Mouse (Mus musculus): Measurements from ENCODE around the gene Stk32c. TPM values are rescaled to one million over a fixed set of nuclear protein-coding genes. Genes with fewer than 3 reads are reported as not detected.
A peak's percentile ranks its signal among the peaks of the same experiment; 100 is the strongest.

Gene Stk32c
- total RNA-seq, 2 experiments from 2014 or later, result 92.1 to 104 TPM

GRCm38 (mm10) chr7:139077283-139077682 is 135.8 kb downstream of the Stk32c start:
- DNase-seq (ENCODE audit: extremely low spot score in 1 of 2, low spot score in 1 of 2), result no peak

GRCm38 (mm10) chr7:139075054-139075794 is 137.9 kb downstream of the Stk32c start:
- DNase-seq (ENCODE audit: extremely low spot score in 1 of 2, low spot score in 1 of 2), result no peak

GRCm38 (mm10) chr7:139074189-139074588 is 138.9 kb downstream of the Stk32c start:
- no peak for DNase-seq (ENCODE audit: extremely low spot score in 1 of 2, low spot score in 1 of 2)

- DNase-seq (ENCODE audit: extremely low spot score in 1 of 2, low spot score in 1 of 2), result peak; percentile 76 to 93
These were observed 144.9 kb downstream of the Stk32c start for GRCm38 (mm10) chr7:139068182-139068623.

- no peak for DNase-seq (ENCODE audit: extremely low spot score in 1 of 2, low spot score in 1 of 2)
These were observed 149.7 kb downstream of the Stk32c start for GRCm38 (mm10) chr7:139063406-139063805.

Other genes with a start within 250 kb of the Stk32c start
- 10 to 100 TPM; 63.9 to 72.4 TPM for gene Dpysl4, start 127.3 kb downstream of the Stk32c start, total RNA-seq (2021)
- gene Lrrc27, start 319 bp downstream of the Stk32c start, total RNA-seq (2021), result 1 to 10 TPM; 6.1 to 6.8 TPM
- 10 to 100 TPM; 28.9 to 31.4 TPM for gene Pwwp2b, start 35.2 kb upstream of the Stk32c start, total RNA-seq (2021)
- gene Inpp5a, start 175.8 kb upstream of the Stk32c start, total RNA-seq (2021), result 10 to 100 TPM; 36.2 to 41.1 TPM